Mouse (Mus musculus) heart, embryonic 11.5 days (tissue): ENCODE measurements at regions not wholly inside any gene's neighbourhood (a gene's known extent, or its start where the extent isn't known, plus 50 kb on each side); places are given as distances from the start of the nearest gene placed in this dataset.

Experiments used
- ATAC-seq: fragments of 200-750 bp; cut with Nextera tagmentation; replicated peaks from 2 replicates; pipeline ENCODE4 v1.8.0; 2017; ENCODE audit warnings: moderate library complexity; ENCODE audit not compliant: insufficient number of reproducible peaks, low FRiP score, low TSS enrichment
- H3K27ac ChIP-seq: fragments of 300-500 bp; sonication (generic); 2 replicates; pipeline ENCODE4 v1.5.1; 2014; ENCODE audit warnings: mild to moderate bottlenecking, low read depth, low read length
- H3K27me3 ChIP-seq: fragments of 300-500 bp; sonication (generic); 2 replicates; pipeline ENCODE4 v1.6.1; 2014; ENCODE audit warnings: mild to moderate bottlenecking, low read length, mixed read lengths; ENCODE audit not compliant: control insufficient read depth, insufficient read depth
- H3K36me3 ChIP-seq: fragments of 300-500 bp; sonication (generic); 2 replicates; pipeline ENCODE4 v1.6.1; 2014; ENCODE audit warnings: mild to moderate bottlenecking, low read length, moderate library complexity, mixed read lengths; ENCODE audit not compliant: control insufficient read depth, insufficient read depth
- H3K4me1 ChIP-seq: fragments of 300-500 bp; sonication (generic); 2 replicates; pipeline ENCODE4 v1.6.1; 2014; ENCODE audit warnings: low read length; ENCODE audit not compliant: control insufficient read depth, insufficient read depth
- H3K4me2 ChIP-seq: fragments of 300-500 bp; sonication (generic); 2 replicates; pipeline ENCODE4 v1.6.1; 2014; ENCODE audit warnings: mild to moderate bottlenecking, moderate library complexity
- H3K4me3 ChIP-seq: fragments of 300-500 bp; sonication (generic); 2 replicates; pipeline ENCODE4 v1.5.1; 2014; ENCODE audit warnings: low read depth, low read length
- H3K9ac ChIP-seq: fragments of 300-500 bp; sonication (generic); 2 replicates; pipeline ENCODE4 v1.6.1; 2014; ENCODE audit warnings: mild to moderate bottlenecking, low read depth, low read length, moderate library complexity
- H3K9me3 ChIP-seq: fragments of 300-500 bp; sonication (generic); replicated peaks from 2 replicates; pipeline ENCODE4 v1.6.1; 2016; ENCODE audit warnings: low read length; ENCODE audit not compliant: control insufficient read depth
- WGBS: fragments of 180-500 bp; shearing (Covaris S2); extraction: QIAGEN DNeasy Blood & Tissue Kit; methylation state at CpG from one replicate; pipeline ENCODE4 v1.1.7; 2014; ENCODE audit not compliant: insufficient replicate concordance; 5-methylcytosine and 5-hydroxymethylcytosine counted together

DNA sequence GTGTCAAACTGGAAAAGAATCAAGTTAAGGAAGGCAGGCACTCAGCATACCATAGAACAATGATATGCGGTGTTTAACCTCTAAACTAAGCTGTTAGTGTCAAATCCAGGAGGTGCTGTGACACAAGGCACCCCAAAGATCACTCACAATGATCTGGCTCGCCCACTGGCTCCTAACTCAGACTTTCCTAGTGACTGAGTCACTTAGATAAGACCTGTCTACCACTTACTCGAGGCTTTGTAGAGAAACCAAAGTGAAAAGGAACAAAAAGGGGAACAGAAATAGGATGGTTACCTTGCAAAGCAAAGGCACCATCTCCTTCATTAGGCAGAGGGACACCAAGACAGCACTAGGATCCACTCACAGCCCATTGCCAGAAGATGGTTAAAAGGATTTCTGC lies 115.7 kb downstream of the Pdgfra start:
- Histone ChIP-seq H3K9ac (no peak overlapping the region), H3K36me3 (no peaks in the 10 kb centered on the region), H3K4me2 (no peak overlapping the region), H3K27me3 (no peaks in the 10 kb centered on the region), H3K9me3 (no peaks in the 10 kb centered on the region), H3K27ac (no peak overlapping the region), H3K4me1 (no peaks in the 10 kb centered on the region), H3K4me3 (no peak overlapping the region)
- 46% methylated on average over 3 of the region's 3 CpGs for WGBS
- ATAC-seq, result no peak

- H3K36me3 ChIP-seq, result no peaks in the 10 kb centered on the region
- no peak for ATAC-seq
- no peak overlapping the region for H3K4me3 ChIP-seq
- WGBS, result 86% methylated on average over 3 of the region's 3 CpGs
- H3K9ac ChIP-seq, result no peak overlapping the region
- H3K27me3 ChIP-seq, result no peaks in the 10 kb centered on the region
- no peaks in the 10 kb centered on the region for H3K4me1 ChIP-seq
- no peak overlapping the region for H3K27ac ChIP-seq
- no peaks in the 10 kb centered on the region for H3K9me3 ChIP-seq
- no peak overlapping the region for H3K4me2 ChIP-seq
Measured at GRCm38 (mm10) chr5:75278041-75278440, 125.9 kb downstream of the Pdgfra start.

DNA sequence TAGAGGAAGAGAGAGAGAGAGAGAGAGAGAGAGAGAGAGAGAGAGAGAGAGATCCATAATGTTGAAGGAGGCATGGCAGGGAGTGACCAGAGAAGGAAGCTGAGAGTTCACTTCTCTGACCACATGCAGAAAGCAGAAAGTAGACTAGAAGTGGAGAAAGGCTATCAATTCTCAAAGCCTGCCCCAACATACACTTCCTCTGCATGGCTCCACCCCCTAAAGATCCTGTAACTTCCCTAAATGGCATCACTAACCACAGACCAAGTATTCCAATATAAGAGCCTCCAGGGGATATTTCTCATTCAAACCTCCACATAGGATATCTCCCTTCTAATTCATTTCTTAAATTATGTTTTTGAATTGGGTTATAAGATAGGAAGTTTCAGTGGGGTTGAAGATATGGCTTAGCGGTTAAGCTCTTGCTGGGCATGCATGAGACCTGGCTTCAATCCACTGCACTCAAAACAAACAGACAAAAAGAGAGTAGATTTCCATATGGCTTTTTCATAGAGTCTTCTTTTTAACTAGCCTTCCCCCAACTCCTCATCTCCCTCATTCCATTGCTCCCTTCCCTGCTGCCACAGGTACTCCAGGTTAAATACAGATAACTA lies 127.6 kb downstream of the Pdgfra start:
- no peaks in the 10 kb centered on the region for H3K36me3 ChIP-seq

DNA sequence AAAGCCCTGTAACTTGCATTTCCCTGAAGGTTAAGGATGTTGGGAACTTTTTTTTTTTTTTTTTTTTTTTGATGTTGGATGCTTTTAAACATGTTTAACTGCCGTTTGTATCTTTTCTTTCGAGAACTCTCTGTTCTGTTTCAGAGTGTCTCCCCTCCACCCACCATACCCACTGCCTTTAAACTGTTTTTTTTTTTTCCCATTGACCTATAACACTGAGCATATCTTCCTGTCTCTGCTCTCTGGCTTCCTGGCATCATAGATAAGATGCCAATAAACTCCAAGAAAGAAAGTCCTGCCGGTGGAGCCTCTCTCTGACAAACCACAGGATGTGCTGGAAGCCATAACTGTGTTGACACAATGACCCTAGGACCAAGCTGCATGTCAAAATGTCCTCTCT lies 128.6 kb downstream of the Pdgfra start:
- no peak for ATAC-seq
- H3K4me2 ChIP-seq, result no peak overlapping the region
- H3K4me1 ChIP-seq, result no peaks in the 10 kb centered on the region; the same call in 1 of the 2 replicates
- WGBS, result 43% methylated on average over 3 of the region's 3 CpGs
- no peaks in the 10 kb centered on the region for H3K27me3 ChIP-seq
- no peak overlapping the region for H3K4me3 ChIP-seq
- no peak overlapping the region for H3K9ac ChIP-seq
- no peak overlapping the region for H3K27ac ChIP-seq
- H3K36me3 ChIP-seq, result no peaks in the 10 kb centered on the region
- H3K9me3 ChIP-seq, result no peaks in the 10 kb centered on the region

More for the DNA sequence above, 127.6 kb downstream of the Pdgfra start:
- ATAC-seq, result no peak
- H3K4me3 ChIP-seq, result no peak overlapping the region
- 80% methylated on average over 1 of the region's 1 CpGs for WGBS
- H3K27me3 ChIP-seq, result no peaks in the 10 kb centered on the region
- no peak overlapping the region for H3K27ac ChIP-seq
- H3K9me3 ChIP-seq, result no peaks in the 10 kb centered on the region
- no peak overlapping the region for H3K4me2 ChIP-seq
- H3K4me1 ChIP-seq, result no peaks in the 10 kb centered on the region; the same call in 1 of the 2 replicates
- no peak overlapping the region for H3K9ac ChIP-seq

- Histone ChIP-seq H3K4me3 (no peak overlapping the region), H3K27ac (no peak overlapping the region), H3K27me3 (no peaks in the 10 kb centered on the region), H3K9me3 (no peaks in the 10 kb centered on the region), H3K9ac (no peak overlapping the region), H3K4me2 (no peak overlapping the region), H3K4me1 (no peaks in the 10 kb centered on the region; the same call in 1 of the 2 replicates), H3K36me3 (no peaks in the 10 kb centered on the region)
- no peak for ATAC-seq
- 73% methylated on average over 7 of the region's 7 CpGs for WGBS
Measured at GRCm38 (mm10) chr5:75281510-75281909, 129.4 kb downstream of the Pdgfra start.

GRCm38 (mm10) chr5:75282617-75283016 lies 130.5 kb downstream of the Pdgfra start:
- Histone ChIP-seq H3K9me3 (no peaks in the 10 kb centered on the region), H3K4me3 (no peak overlapping the region), H3K36me3 (no peaks in the 10 kb centered on the region), H3K27ac (no peak overlapping the region), H3K27me3 (no peaks in the 10 kb centered on the region), H3K9ac (no peak overlapping the region), H3K4me1 (no peaks in the 10 kb centered on the region; the same call in 1 of the 2 replicates), H3K4me2 (no peak overlapping the region)
- no peak for ATAC-seq
- 57% methylated on average over 4 of the region's 4 CpGs for WGBS

DNA sequence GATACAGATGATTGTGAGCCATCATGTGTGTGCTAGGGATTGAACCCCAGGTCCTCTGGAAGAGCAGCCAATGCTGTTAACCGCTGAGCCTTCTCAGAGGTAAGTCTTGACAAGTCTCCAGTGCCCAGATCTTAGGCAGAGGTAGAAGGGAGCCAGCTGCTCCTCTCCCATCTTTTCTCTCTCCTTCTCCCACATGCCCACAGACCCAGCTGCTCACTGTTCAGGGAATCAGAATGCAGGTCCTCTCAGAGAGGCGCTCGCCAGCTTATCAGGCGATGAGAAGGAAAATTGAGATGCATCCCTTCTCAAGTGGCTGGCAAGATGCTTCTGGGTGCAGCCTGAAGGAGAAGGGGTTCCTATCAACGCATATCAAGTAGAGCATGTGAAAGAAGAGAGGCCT lies 131.7 kb downstream of the Pdgfra start:
- no peaks in the 10 kb centered on the region for H3K9me3 ChIP-seq
- 54% methylated on average over 5 of the region's 5 CpGs for WGBS
- H3K9ac ChIP-seq, result no peak overlapping the region
- no peak overlapping the region for H3K4me2 ChIP-seq
- H3K4me3 ChIP-seq, result no peak overlapping the region
- ATAC-seq, result no peak
- no peak overlapping the region for H3K27ac ChIP-seq
- no peaks in the 10 kb centered on the region; the same call in 1 of the 2 replicates for H3K4me1 ChIP-seq
- H3K27me3 ChIP-seq, result no peaks in the 10 kb centered on the region
- H3K36me3 ChIP-seq, result no peaks in the 10 kb centered on the region

DNA sequence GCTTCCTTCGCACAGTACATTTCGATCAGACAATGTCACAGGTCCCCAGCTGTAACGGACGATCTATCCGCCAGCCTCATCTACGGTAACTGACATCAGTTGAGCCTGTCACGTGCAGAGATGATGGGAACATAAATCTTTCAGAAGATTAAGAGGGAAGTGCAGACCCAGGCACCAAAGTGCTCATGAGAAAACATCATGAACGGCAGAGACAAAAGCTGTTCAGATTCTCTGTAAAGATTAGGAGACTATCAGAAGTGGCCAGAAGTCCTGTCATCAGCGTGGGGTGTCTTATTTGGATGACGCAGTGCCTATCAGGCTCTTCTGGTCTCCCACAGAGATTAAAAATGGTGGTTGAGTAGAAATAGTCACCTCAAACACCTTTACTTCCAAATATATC lies 133.9 kb downstream of the Pdgfra start:
- Histone ChIP-seq H3K4me2 (no peak overlapping the region), H3K9me3 (no peaks in the 10 kb centered on the region), H3K27me3 (no peaks in the 10 kb centered on the region), H3K9ac (no peak overlapping the region), H3K27ac (no peak overlapping the region), H3K36me3 (no peaks in the 10 kb centered on the region), H3K4me1 (no peaks in the 10 kb centered on the region; the same call in 1 of the 2 replicates), H3K4me3 (no peak overlapping the region)
- WGBS, result 56% methylated on average over 10 of the region's 10 CpGs
- no peak for ATAC-seq

GRCm38 (mm10) chr5:75295676-75296075 lies 143.6 kb downstream of the Pdgfra start:
- H3K4me3 ChIP-seq, result no peak overlapping the region
- H3K27me3 ChIP-seq, result no peaks in the 10 kb centered on the region
- no peak overlapping the region for H3K27ac ChIP-seq
- no peaks in the 10 kb centered on the region for H3K9me3 ChIP-seq
- no peaks in the 10 kb centered on the region for H3K4me1 ChIP-seq
- no peak overlapping the region for H3K9ac ChIP-seq
- 66% methylated on average over 2 of the region's 2 CpGs for WGBS
- ATAC-seq, result no peak
- H3K36me3 ChIP-seq, result no peaks in the 10 kb centered on the region
- H3K4me2 ChIP-seq, result no peak overlapping the region
